Mouse (Mus musculus) gastrocnemius, adult 8-10 months (tissue): Measurements from ENCODE around the gene Prdm1. TPM values are rescaled to one million over a fixed set of nuclear protein-coding genes. Genes with fewer than 3 reads are reported as not detected.

Source experiments
- DNase-seq, 2 experiments: peaks; one replicate each; pipeline ENCODE4 v3.0.0; 2022; ENCODE audit warnings: low spot score in 2 of 2
- total RNA-seq, 4 experiments: library from RNA; stranded (reverse); gene quantifications; 2 replicates each; pipeline ENCODE4 v1.2.4; 2022

Prdm1 gene
- total RNA-seq, 4 experiments from 2014 or later: 0.31 to 0.73 (median 0.40) TPM

- no peak for DNase-seq
Observed at GRCm38 (mm10) chr10:44457791-44458533, 70.3 kb downstream of the Prdm1 start.

GRCm38 (mm10) chr10:44456757-44457595 lies 71.3 kb downstream of the Prdm1 start:
- no peak for DNase-seq

GRCm38 (mm10) chr10:44454753-44455152 lies 73.5 kb downstream of the Prdm1 start:
- DNase-seq: no peak

- DNase-seq: no peak
Observed at GRCm38 (mm10) chr10:44454111-44454510, 74.2 kb downstream of the Prdm1 start.

- no peak for DNase-seq
Observed at GRCm38 (mm10) chr10:44450835-44451234, 77.5 kb downstream of the Prdm1 start.

- DNase-seq: no peak
Observed at GRCm38 (mm10) chr10:44450108-44450507, 78.2 kb downstream of the Prdm1 start.

- no peak for DNase-seq
Observed at GRCm38 (mm10) chr10:44449666-44450065, 78.6 kb downstream of the Prdm1 start.

- DNase-seq: no peak
Observed at GRCm38 (mm10) chr10:44448165-44448564, 80.1 kb downstream of the Prdm1 start.

GRCm38 (mm10) chr10:44447406-44448139 lies 80.7 kb downstream of the Prdm1 start:
- no peak for DNase-seq

GRCm38 (mm10) chr10:44447001-44447400 lies 81.3 kb downstream of the Prdm1 start:
- no peak for DNase-seq

GRCm38 (mm10) chr10:44444415-44444814 lies 83.9 kb downstream of the Prdm1 start:
- no peak for DNase-seq

GRCm38 (mm10) chr10:44443696-44444095 lies 84.6 kb downstream of the Prdm1 start:
- no peak for DNase-seq

GRCm38 (mm10) chr10:44439732-44440131 lies 88.6 kb downstream of the Prdm1 start:
- DNase-seq: no peak

- no peak for DNase-seq
Observed at GRCm38 (mm10) chr10:44437614-44438013, 90.7 kb downstream of the Prdm1 start.

GRCm38 (mm10) chr10:44435956-44436355 lies 92.3 kb downstream of the Prdm1 start:
- no peak for DNase-seq

- DNase-seq: no peak
Observed at GRCm38 (mm10) chr10:44434702-44435181, 93.6 kb downstream of the Prdm1 start.

GRCm38 (mm10) chr10:44432235-44432634 lies 96.1 kb downstream of the Prdm1 start:
- DNase-seq: no peak

GRCm38 (mm10) chr10:44431689-44432088 lies 96.6 kb downstream of the Prdm1 start:
- no peak for DNase-seq

- no peak for DNase-seq
Observed at GRCm38 (mm10) chr10:44429177-44429888, 99.0 kb downstream of the Prdm1 start.

- no peak for DNase-seq
Observed at GRCm38 (mm10) chr10:44427891-44428361, 100.4 kb downstream of the Prdm1 start.

GRCm38 (mm10) chr10:44427426-44427825 lies 100.9 kb downstream of the Prdm1 start:
- DNase-seq: no peak
